ENCODE assay signal across 9 mouse cellular contexts in the genomic region with DNA sequence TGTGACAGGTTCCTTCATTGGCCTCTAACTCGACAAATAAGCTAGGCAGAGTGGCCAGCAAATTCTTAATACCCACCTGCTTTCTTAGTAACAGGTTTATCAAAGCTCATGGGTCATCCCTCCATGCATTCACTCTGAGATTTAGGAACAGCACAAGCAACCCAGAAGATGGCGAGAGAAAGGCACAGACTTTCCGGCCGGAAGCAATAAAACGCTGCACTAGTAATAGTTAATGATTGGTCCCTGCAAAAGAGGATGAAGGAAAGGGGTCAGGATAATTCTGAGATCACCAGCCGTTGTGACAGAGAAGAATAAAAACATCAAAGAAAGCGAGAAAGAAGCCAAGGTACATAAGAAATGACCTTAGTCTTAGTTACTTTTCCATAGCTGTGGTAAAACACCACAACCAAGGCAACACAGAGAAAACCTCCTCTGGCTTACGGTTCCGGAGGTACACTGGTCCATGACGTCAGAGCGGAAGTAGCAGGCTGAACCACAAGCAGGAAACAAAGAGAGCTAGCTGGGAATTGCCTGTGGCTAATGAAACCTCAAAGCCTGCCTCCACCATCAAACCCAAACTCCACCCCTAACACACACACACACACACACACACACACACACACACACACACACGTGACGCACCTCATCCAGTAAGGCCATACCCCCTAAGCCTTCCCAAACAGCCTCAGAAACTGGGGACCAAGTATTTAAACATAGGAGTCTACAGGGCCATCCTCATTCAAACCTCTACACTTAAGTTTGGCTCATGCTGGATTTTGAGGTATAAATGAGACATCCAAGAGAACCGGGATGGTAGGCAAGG.
DNase-seq lines count a peak whose midpoint lies in the region; ATAC-seq and TF ChIP-seq lines count a peak whose summit lies in the region.
"Had no signal": no experiment of that assay in that cellular context is flagged by ENCODE, and none has a peak within 500 bp of the region (broad histone marks: within the 10 kb centered on the region; RNA-seq: fewer than 3 reads in every experiment).

No protein-coding gene starts in this region.

- H3K36me3 ChIP-seq in embryonic facial prominence, embryonic 13.5 days: no peaks in the 10 kb centered on the region
- no peaks in the 10 kb centered on the region for H3K36me3 ChIP-seq in embryonic facial prominence, embryonic 10.5 days (replicated peaks)
- H3K36me3 ChIP-seq in embryonic facial prominence, embryonic 14.5 days (ENCODE audit: control insufficient read depth, insufficient read depth, low read length): no peaks in the 10 kb centered on the region
- H3K36me3 ChIP-seq: embryonic facial prominence, embryonic 15.5 days had no signal

- ATAC-seq in embryonic facial prominence, embryonic 13.5 days (ENCODE audit: insufficient number of reproducible peaks, insufficient read depth, low FRiP score, low TSS enrichment, low read depth): no peak
- no peak for ATAC-seq in embryonic facial prominence, embryonic 14.5 days (ENCODE audit: low read depth)

- no peaks in the 10 kb centered on the region for H3K27me3 ChIP-seq in embryonic facial prominence, embryonic 13.5 days
- no peaks in the 10 kb centered on the region for H3K27me3 ChIP-seq in embryonic facial prominence, embryonic 10.5 days (replicated peaks; ENCODE audit: low read depth, poor library complexity, severe bottlenecking)
- H3K27me3 ChIP-seq in embryonic facial prominence, embryonic 14.5 days (replicated peaks; ENCODE audit: control insufficient read depth, insufficient read depth, low read length): no peaks in the 10 kb centered on the region
- H3K27me3 ChIP-seq: embryonic facial prominence, embryonic 15.5 days had no signal

- WGBS in embryonic facial prominence, embryonic 13.5 days: 54% methylated on average over 14 of the region's 14 CpGs
- 77% methylated on average over 14 of the region's 14 CpGs for WGBS in embryonic facial prominence, embryonic 10.5 days
- 69% methylated on average over 14 of the region's 14 CpGs for WGBS in embryonic facial prominence, embryonic 14.5 days
- WGBS in olfactory bulb, adult 2 months: 76% methylated on average over 14 of the region's 14 CpGs

- 0 out of 2 replicates have a peak overlapping the region, but pooled peaks have one; percentile 2 for H3K4me2 ChIP-seq in embryonic facial prominence, embryonic 13.5 days
- no peak overlapping the region for H3K4me2 ChIP-seq in embryonic facial prominence, embryonic 14.5 days (ENCODE audit: low read depth, low read length)
- H3K4me2 ChIP-seq: embryonic facial prominence, embryonic 15.5 days had no signal

- H3K4me1 ChIP-seq in embryonic facial prominence, embryonic 13.5 days: peaks cover 50% of the 10 kb centered on the region
- peaks cover 31% of the 10 kb centered on the region for H3K4me1 ChIP-seq in embryonic facial prominence, embryonic 10.5 days
- peaks cover 39% of the 10 kb centered on the region for H3K4me1 ChIP-seq in embryonic facial prominence, embryonic 14.5 days (ENCODE audit: control insufficient read depth, insufficient read depth, low read length)
- H3K4me1 ChIP-seq in olfactory bulb, adult 2 months (ENCODE audit: control insufficient read depth, insufficient read depth, low read length): peaks cover 12% of the 10 kb centered on the region

- intact Hi-C loops in gastrocnemius, postnatal 14 days (cut with DNase I; ENCODE audit: low total_unique reads): no loop called here

- peak overlapping the region; percentile 35; the same call in 1 of the 2 replicates for H3K27ac ChIP-seq in embryonic facial prominence, embryonic 13.5 days
- H3K27ac ChIP-seq in embryonic facial prominence, embryonic 10.5 days (replicated peaks): no peak overlapping the region
- H3K27ac ChIP-seq in embryonic facial prominence, embryonic 14.5 days (replicated peaks; ENCODE audit: low read depth, low read length): 0 out of 2 replicates have a peak overlapping the region, but pooled peaks have one; percentile 30
- H3K27ac ChIP-seq in olfactory bulb, adult 2 months (ENCODE audit: insufficient read depth, low read depth, low read length): 0 out of 2 replicates have a peak overlapping the region, but pooled peaks have one; percentile 37

- TF ChIP-seq POLR2A in olfactory bulb, adult 2 months (IDR thresholded peaks at IDR 0.05; ENCODE audit: insufficient read depth, low read depth, low read length): no peak

- H3K9ac ChIP-seq in embryonic facial prominence, embryonic 13.5 days: no peak overlapping the region
- H3K9ac ChIP-seq in embryonic facial prominence, embryonic 14.5 days (ENCODE audit: low read depth, low read length): no peak overlapping the region
- H3K9ac ChIP-seq: embryonic facial prominence, embryonic 15.5 days had no signal

- no peaks in the 10 kb centered on the region for H3K9me3 ChIP-seq in embryonic facial prominence, embryonic 13.5 days
- H3K9me3 ChIP-seq in embryonic facial prominence, embryonic 10.5 days: no peaks in the 10 kb centered on the region
- H3K9me3 ChIP-seq in embryonic facial prominence, embryonic 14.5 days (ENCODE audit: control insufficient read depth, low read length): no peaks in the 10 kb centered on the region
- H3K9me3 ChIP-seq: embryonic facial prominence, embryonic 15.5 days had no signal

- TF ChIP-seq CTCF in olfactory bulb, adult 2 months (IDR thresholded peaks at IDR 0.05; ENCODE audit: insufficient read depth, low read depth, low read length): no peak

- H3K4me3 ChIP-seq in embryonic facial prominence, embryonic 13.5 days: no peak overlapping the region
- no peak overlapping the region for H3K4me3 ChIP-seq in embryonic facial prominence, embryonic 10.5 days
- H3K4me3 ChIP-seq in embryonic facial prominence, embryonic 14.5 days (ENCODE audit: low read depth, low read length): no peak overlapping the region
- no peak overlapping the region for H3K4me3 ChIP-seq in olfactory bulb, adult 2 months (ENCODE audit: insufficient read depth, low read depth, low read length)
- H3K4me3 ChIP-seq: embryonic facial prominence, embryonic 15.5 days had no signal

- no peak for DNase-seq in embryonic facial prominence, embryonic 10.5 days (ENCODE audit: low spot score)
- peak; percentile 48 for DNase-seq in embryonic facial prominence, embryonic 14.5 days (ENCODE audit: low spot score)
- DNase-seq in liver: peak; percentile 26
- no peak for DNase-seq in gastrocnemius, postnatal 14 days
- DNase-seq in embryo, embryonic 10.5 days (ENCODE audit: low spot score): no peak
- no peak for DNase-seq in embryo, embryonic 11 days

Comparison
In these comparisons a context has a peak if more than half of its experiments do, and no peak if none do; other contexts are left out.
1. DNase-seq: peak in embryonic facial prominence, embryonic 14.5 days (single experiment) and liver (single experiment); none in embryonic facial prominence, embryonic 10.5 days (single experiment), gastrocnemius, postnatal 14 days (single experiment), embryo, embryonic 10.5 days (single experiment) and embryo, embryonic 11 days (single experiment).